Mouse (Mus musculus): Measurements from ENCODE around the gene Erich3. TPM values are rescaled to one million over a fixed set of nuclear protein-coding genes. Genes with fewer than 3 reads are reported as not detected.
"Not testable (repeated sequence)": the region's sequence is repeated elsewhere in the genome, so short reads cannot be mapped to it uniquely, and the experiment has no call there.

Gene Erich3
- 1.0 and 2.7 TPM in 2 replicates for polyA plus RNA-seq (2014; fragmentation: Nextera tagmentation; extraction: Ambion mirVana)

DNA sequence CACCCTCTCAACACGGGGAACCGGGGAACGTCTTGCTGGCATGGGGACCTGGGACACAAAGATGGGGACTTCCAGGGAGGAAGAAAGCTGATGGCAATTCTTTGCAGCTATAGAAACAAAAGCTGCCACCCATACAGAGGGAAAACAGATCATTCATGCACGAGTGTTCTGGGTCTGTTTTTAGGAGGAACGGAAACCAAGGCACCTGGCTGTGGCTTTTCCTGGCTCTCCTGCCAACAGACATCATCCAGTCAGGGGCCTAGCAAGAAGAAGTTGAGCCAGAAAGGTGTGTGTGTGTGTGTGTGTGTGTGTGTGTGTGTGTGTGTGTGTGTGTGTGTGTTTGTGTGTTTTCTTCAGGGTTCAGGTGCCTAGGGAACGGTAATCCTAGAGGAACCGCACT, at the start of gene Erich3:
Gene Erich3, plus strand, starts transcription at position 315 of the 400 bp plus-strand sequence.
- peak within 1 kb of the TSS; percentile 70 for H3K9ac ChIP-seq (replicated peaks; ENCODE audit: low read length)
- ATAC-seq (ENCODE audit: low FRiP score, low TSS enrichment): no peak
- no peaks in the 10 kb centered on the region for H3K27me3 ChIP-seq (ENCODE audit: control insufficient read depth, insufficient read depth, low read length)
- no peaks in the 10 kb centered on the region for H3K9me3 ChIP-seq (ENCODE audit: control insufficient read depth, low read length)
- peak within 1 kb of the TSS; percentile 82 for H3K4me2 ChIP-seq (ENCODE audit: low read length)
- H3K27ac ChIP-seq (replicated peaks; ENCODE audit: low read depth, low read length): peak within 1 kb of the TSS; percentile 88
- H3K4me3 ChIP-seq (replicated peaks; ENCODE audit: low read depth, low read length): peak within 1 kb of the TSS; percentile 42
- WGBS: 17% methylated on average over 7 of the region's 7 CpGs
- peaks cover 14% of the 10 kb centered on the region; the same call in 1 of the 2 replicates for H3K4me1 ChIP-seq (ENCODE audit: control insufficient read depth, insufficient read depth, low read length)
- no peak for DNase-seq
- H3K36me3 ChIP-seq (ENCODE audit: control insufficient read depth, insufficient read depth, low read length): no peaks in the 10 kb centered on the region

DNA sequence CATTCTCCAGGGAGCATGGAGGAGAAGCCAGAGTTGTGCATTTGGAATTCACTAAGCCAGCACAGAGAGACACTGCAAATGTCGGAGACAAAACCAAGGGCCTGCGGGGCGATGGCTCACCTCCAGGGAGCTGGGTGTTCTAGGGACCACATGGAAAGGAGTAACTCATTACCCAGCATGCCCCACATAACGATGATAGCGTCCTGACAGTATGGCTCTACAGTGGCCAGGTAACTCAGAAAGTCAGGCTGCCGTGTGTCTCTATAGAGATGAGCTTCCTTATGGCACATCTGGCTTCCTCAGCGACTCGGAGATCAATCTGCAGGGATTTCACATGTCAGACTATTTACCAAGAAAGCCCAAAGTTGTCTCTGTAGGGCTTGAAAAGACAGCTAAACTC, 48.9 kb upstream of the Erich3 start:
- no peaks in the 10 kb centered on the region for H3K36me3 ChIP-seq (ENCODE audit: control insufficient read depth, insufficient read depth, low read length)
- no peaks in the 10 kb centered on the region for H3K9me3 ChIP-seq (ENCODE audit: control insufficient read depth, low read length)
- DNase-seq (peak; percentile 2), ATAC-seq (ENCODE audit: low FRiP score, low TSS enrichment) (no peak)
- H3K4me1 ChIP-seq (ENCODE audit: control insufficient read depth, insufficient read depth, low read length): no peaks in the 10 kb centered on the region
- H3K4me2 ChIP-seq (ENCODE audit: low read length): no peak overlapping the region
- no peak overlapping the region for H3K9ac ChIP-seq (replicated peaks; ENCODE audit: low read length)
- no peaks in the 10 kb centered on the region for H3K27me3 ChIP-seq (ENCODE audit: control insufficient read depth, insufficient read depth, low read length)
- no peak overlapping the region for H3K27ac ChIP-seq (replicated peaks; ENCODE audit: low read depth, low read length)
- 83% methylated on average over 8 of the region's 8 CpGs for WGBS
- H3K4me3 ChIP-seq (replicated peaks; ENCODE audit: low read depth, low read length): no peak overlapping the region

DNA sequence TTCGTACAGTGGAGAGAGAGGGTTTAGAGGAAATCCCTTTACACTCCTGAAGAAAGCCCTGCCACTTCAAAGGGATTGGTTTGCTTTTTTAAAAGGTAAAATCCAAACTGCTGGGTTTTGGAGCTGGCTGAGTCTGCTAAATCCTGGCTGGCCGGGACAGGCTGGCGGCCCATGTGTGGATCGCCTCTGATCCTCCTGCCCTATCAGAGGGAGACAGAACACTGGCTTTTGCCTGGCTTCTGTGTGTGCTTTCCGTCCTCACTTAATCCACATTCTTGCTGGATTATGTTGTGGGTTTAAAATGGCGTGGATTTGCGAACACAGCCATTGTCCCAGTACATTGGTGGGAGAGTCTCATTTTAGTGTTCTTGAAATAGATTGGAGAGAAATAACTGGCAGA, 48.4 kb upstream of the Erich3 start:
- no peak overlapping the region for H3K9ac ChIP-seq (replicated peaks; ENCODE audit: low read length)
- no peak for ATAC-seq (ENCODE audit: low FRiP score, low TSS enrichment)
- no peaks in the 10 kb centered on the region for H3K4me1 ChIP-seq (ENCODE audit: control insufficient read depth, insufficient read depth, low read length)
- H3K27me3 ChIP-seq (ENCODE audit: control insufficient read depth, insufficient read depth, low read length): no peaks in the 10 kb centered on the region
- no peak overlapping the region for H3K4me3 ChIP-seq (replicated peaks; ENCODE audit: low read depth, low read length)
- no peaks in the 10 kb centered on the region for H3K36me3 ChIP-seq (ENCODE audit: control insufficient read depth, insufficient read depth, low read length)
- WGBS: 50% methylated on average over 7 of the region's 7 CpGs
- H3K27ac ChIP-seq (replicated peaks; ENCODE audit: low read depth, low read length): no peak overlapping the region
- peak; percentile 34 for DNase-seq
- H3K4me2 ChIP-seq (ENCODE audit: low read length): no peak overlapping the region
- H3K9me3 ChIP-seq (ENCODE audit: control insufficient read depth, low read length): no peaks in the 10 kb centered on the region

DNA sequence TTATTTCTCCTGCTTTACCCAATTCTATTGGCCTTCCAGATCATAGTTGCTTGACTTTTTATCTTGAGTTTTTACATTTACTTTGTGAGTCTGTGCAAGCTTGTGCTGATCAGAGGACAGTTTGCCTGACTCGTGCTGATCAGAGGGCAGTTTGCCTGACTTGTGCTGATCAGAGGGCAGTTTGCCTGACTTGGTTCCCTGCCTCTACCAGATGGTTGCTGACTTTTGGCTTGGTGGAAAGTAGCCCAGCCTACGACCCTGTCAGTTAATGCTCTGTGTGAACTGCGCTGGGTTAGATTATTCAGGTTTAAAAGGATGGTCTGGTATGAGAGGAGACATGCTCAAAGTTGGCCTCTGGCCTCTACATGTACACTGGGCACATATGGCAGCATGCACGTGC, 47.6 kb upstream of the Erich3 start:
- WGBS: 88% methylated on average over 4 of the region's 4 CpGs
- Histone ChIP-seq H3K27me3 (ENCODE audit: control insufficient read depth, insufficient read depth, low read length) (no peaks in the 10 kb centered on the region), H3K4me3 (replicated peaks; ENCODE audit: low read depth, low read length) (no peak overlapping the region), H3K27ac (replicated peaks; ENCODE audit: low read depth, low read length) (no peak overlapping the region), H3K36me3 (ENCODE audit: control insufficient read depth, insufficient read depth, low read length) (no peaks in the 10 kb centered on the region), H3K4me2 (ENCODE audit: low read length) (no peak overlapping the region), H3K4me1 (ENCODE audit: control insufficient read depth, insufficient read depth, low read length) (no peaks in the 10 kb centered on the region), H3K9me3 (ENCODE audit: control insufficient read depth, low read length) (no peaks in the 10 kb centered on the region), H3K9ac (replicated peaks; ENCODE audit: low read length) (no peak overlapping the region)
- ATAC-seq (ENCODE audit: low FRiP score, low TSS enrichment) (no peak), DNase-seq (no peak)

DNA sequence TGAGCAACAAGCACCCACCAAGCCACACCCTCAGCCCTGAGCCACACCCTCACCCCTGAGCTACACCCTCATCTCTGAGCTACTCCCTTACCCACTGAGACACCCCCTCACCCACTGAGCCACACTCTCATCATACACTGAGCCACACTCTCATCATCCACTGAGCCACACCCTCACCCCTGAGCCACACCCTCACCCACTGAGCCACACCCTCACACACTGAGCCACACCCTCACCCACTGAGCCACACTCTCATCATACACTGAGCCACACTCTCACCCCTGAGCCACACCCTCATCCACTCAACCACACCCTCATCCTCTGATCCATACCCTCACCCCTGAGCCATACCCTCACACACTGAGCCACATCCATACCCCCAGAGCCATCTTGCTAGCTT, 35.4 kb upstream of the Erich3 start:
- no peaks in the 10 kb centered on the region for H3K27me3 ChIP-seq (ENCODE audit: control insufficient read depth, insufficient read depth, low read length)
- H3K4me2 ChIP-seq (ENCODE audit: low read length): no peak overlapping the region
- DNase-seq: no peak
- no peak overlapping the region for H3K27ac ChIP-seq (replicated peaks; ENCODE audit: low read depth, low read length)
- no peaks in the 10 kb centered on the region for H3K36me3 ChIP-seq (ENCODE audit: control insufficient read depth, insufficient read depth, low read length)
- H3K9me3 ChIP-seq (ENCODE audit: control insufficient read depth, low read length): no peaks in the 10 kb centered on the region
- ATAC-seq (ENCODE audit: low FRiP score, low TSS enrichment): peak; percentile 34; the same call in 1 of the 2 replicates
- H3K4me3 ChIP-seq (replicated peaks; ENCODE audit: low read depth, low read length): no peak overlapping the region
- no peaks in the 10 kb centered on the region for H3K4me1 ChIP-seq (ENCODE audit: control insufficient read depth, insufficient read depth, low read length)
- H3K9ac ChIP-seq (replicated peaks; ENCODE audit: low read length): no peak overlapping the region

DNA sequence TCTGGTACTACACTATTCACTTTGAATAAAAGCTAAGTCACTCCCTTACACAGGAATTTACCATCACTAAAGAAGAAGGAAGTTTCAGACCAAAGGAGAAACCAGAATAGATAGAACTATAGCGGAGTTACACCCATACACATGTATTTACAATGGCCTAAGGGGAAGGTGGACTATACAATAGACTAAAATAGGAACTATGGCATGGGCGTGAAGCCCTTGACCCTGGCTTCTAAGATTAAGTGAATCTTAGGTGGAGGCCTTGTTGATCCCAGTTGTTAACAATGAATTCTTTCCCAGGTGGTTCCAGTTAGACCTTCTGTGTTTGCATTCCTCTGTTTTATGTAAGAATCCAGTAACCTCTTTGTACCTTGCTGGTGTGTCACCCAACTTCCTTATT, 32.4 kb upstream of the Erich3 start:
- H3K4me3 ChIP-seq (replicated peaks; ENCODE audit: low read depth, low read length); H3K9ac ChIP-seq (replicated peaks; ENCODE audit: low read length); H3K36me3 ChIP-seq (ENCODE audit: control insufficient read depth, insufficient read depth, low read length); H3K4me1 ChIP-seq (ENCODE audit: control insufficient read depth, insufficient read depth, low read length); H3K27ac ChIP-seq (replicated peaks; ENCODE audit: low read depth, low read length); ATAC-seq (ENCODE audit: low FRiP score, low TSS enrichment); H3K9me3 ChIP-seq (ENCODE audit: control insufficient read depth, low read length); H3K4me2 ChIP-seq (ENCODE audit: low read length); DNase-seq; H3K27me3 ChIP-seq (ENCODE audit: control insufficient read depth, insufficient read depth, low read length): not testable (repeated sequence)
- 91% methylated on average over 2 of the region's 2 CpGs for WGBS

DNA sequence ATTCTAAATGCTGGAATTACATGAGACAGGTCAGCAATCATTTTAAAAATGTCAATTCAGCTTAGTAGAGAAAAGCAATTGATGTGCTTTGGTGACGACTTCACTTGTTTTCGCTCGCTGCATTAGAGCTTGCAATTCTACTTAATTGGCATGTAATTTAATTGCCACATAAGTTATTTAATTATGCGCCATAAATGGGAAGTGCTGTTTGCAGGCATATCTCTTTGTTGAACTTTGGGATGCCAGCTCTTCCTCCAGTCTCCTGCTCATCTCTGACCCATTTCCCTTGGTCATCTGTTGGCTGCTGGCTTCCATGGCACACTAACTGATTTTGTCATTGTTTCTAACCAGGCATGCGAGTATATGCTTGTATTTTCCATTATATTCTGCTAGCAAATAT, 30.6 kb upstream of the Erich3 start:
- no peak for ATAC-seq (ENCODE audit: low FRiP score, low TSS enrichment)
- Histone ChIP-seq H3K4me3 (replicated peaks; ENCODE audit: low read depth, low read length) (no peak overlapping the region), H3K9ac (replicated peaks; ENCODE audit: low read length) (no peak overlapping the region), H3K9me3 (ENCODE audit: control insufficient read depth, low read length) (no peaks in the 10 kb centered on the region), H3K4me1 (ENCODE audit: control insufficient read depth, insufficient read depth, low read length) (no peaks in the 10 kb centered on the region), H3K27me3 (ENCODE audit: control insufficient read depth, insufficient read depth, low read length) (no peaks in the 10 kb centered on the region), H3K4me2 (ENCODE audit: low read length) (no peak overlapping the region), H3K36me3 (ENCODE audit: control insufficient read depth, insufficient read depth, low read length) (no peaks in the 10 kb centered on the region), H3K27ac (replicated peaks; ENCODE audit: low read depth, low read length) (no peak overlapping the region)
- no peak for DNase-seq
- WGBS: 84% methylated on average over 5 of the region's 5 CpGs

- Histone ChIP-seq H3K9ac (replicated peaks; ENCODE audit: low read length) (no peak overlapping the region), H3K4me1 (ENCODE audit: control insufficient read depth, insufficient read depth, low read length) (0 out of 2 replicates have a peak, but pooled peaks cover 12% of the 10 kb centered on the region), H3K9me3 (ENCODE audit: control insufficient read depth, low read length) (no peaks in the 10 kb centered on the region), H3K27ac (replicated peaks; ENCODE audit: low read depth, low read length) (no peak overlapping the region), H3K4me2 (ENCODE audit: low read length) (peak overlapping the region; percentile 35), H3K36me3 (ENCODE audit: control insufficient read depth, insufficient read depth, low read length) (no peaks in the 10 kb centered on the region), H3K27me3 (ENCODE audit: control insufficient read depth, insufficient read depth, low read length) (no peaks in the 10 kb centered on the region), H3K4me3 (replicated peaks; ENCODE audit: low read depth, low read length) (no peak overlapping the region)
- peak; percentile 31; the same call in 1 of the 2 replicates for ATAC-seq (ENCODE audit: low FRiP score, low TSS enrichment)
- WGBS: 65% methylated on average over 29 of the region's 29 CpGs
- DNase-seq: peak; percentile 75
These were observed 16.8 kb upstream of the Erich3 start for GRCm38 (mm10) chr3:154646638-154647442.

DNA sequence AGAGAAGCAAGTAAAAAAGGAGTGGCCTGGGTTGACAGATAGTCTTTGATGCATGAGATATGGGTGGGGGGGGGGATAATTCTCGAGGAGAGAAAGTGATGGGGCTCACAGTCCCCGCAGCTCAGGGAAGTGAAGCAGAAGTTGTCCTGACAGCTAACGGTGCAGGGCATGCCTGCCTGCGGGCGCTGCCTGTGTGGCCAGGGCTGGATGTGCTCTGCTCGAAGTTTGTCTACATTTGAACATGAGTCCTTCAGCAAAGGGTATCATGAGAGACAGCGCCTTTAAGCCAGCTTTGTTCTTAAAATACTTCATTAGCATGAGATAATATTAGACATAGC, 16.2 kb upstream of the Erich3 start:
- Histone ChIP-seq H3K4me1 (ENCODE audit: control insufficient read depth, insufficient read depth, low read length) (0 out of 2 replicates have a peak, but pooled peaks cover 12% of the 10 kb centered on the region), H3K27me3 (ENCODE audit: control insufficient read depth, insufficient read depth, low read length) (no peaks in the 10 kb centered on the region), H3K9me3 (ENCODE audit: control insufficient read depth, low read length) (no peaks in the 10 kb centered on the region), H3K27ac (replicated peaks; ENCODE audit: low read depth, low read length) (no peak overlapping the region), H3K36me3 (ENCODE audit: control insufficient read depth, insufficient read depth, low read length) (no peaks in the 10 kb centered on the region), H3K9ac (replicated peaks; ENCODE audit: low read length) (no peak overlapping the region), H3K4me2 (ENCODE audit: low read length) (peak overlapping the region; percentile 35), H3K4me3 (replicated peaks; ENCODE audit: low read depth, low read length) (no peak overlapping the region)
- no peak for ATAC-seq (ENCODE audit: low FRiP score, low TSS enrichment)
- WGBS: 75% methylated on average over 7 of the region's 7 CpGs
- DNase-seq: no peak

Data from midbrain, embryonic 14.5 days (tissue).